Mouse (Mus musculus): ENCODE results near the gene Fam110a.

Fam110a gene

GRCm38 (mm10) chr2:151941269-151941668 is 38.8 kb downstream of the Fam110a start:
- peak; percentile 57 to 83 for DNase-seq (ENCODE audit: inconsistent age in 2 of 2, low spot score in 1 of 2)

DNA sequence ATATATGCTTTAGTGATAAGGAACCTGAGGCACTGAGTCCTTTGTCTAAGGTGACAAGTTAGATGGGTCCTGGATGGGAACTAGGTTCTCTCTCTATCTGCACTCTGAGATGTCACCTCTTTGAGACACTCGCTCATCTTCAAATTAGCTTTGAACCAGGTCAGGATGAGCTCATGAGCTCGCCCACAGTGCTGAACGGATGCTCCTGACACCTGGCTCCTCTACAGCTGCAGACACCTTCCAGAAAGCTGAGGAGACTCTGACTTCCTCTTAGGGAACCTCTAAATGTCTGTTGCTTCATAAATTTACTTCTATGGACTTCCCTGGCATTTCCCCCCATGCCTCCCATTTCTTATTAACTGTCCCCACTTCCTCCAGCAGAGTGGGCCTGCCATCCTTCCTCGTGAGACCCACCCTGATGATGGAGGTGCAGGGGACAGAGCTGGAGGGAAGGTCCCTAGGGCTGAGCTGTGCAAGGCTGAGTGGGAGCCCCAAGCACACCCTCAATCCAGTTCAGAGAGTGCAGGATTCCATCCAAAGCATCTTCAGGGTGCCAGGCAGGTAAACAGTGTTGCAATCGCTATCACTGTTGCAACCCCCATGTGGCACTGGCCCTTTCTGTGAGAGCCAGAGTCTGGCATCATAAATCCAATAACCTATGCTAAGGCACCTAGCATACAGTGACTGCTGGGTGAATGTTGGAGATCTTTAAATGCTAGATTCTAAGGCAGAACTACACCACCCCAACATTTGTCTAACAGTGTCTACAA is 40.2 kb downstream of the Fam110a start:
- no peak for DNase-seq (ENCODE audit: inconsistent age in 2 of 2, low spot score in 1 of 2)

DNA sequence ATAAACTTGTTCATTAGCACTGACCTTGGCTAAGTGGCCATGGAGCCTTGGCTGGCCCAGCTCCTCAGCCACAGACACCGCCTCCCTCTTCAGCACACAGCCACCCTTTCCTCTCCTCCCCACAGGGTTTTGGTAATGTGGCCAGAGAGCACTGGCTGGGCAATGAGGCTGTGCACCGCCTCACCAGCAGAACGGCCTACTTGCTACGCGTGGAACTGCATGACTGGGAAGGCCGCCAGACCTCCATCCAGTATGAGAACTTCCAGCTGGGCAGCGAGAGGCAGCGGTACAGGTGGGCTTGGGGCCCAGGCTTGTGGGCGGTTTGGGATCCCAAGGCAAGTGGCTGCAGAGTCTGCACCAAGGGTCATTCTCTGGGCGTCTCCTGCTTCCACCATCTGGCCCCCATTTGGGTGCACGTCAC is 41.2 kb downstream of the Fam110a start:
- DNase-seq (ENCODE audit: inconsistent age in 2 of 2, low spot score in 1 of 2) = no peak

DNA sequence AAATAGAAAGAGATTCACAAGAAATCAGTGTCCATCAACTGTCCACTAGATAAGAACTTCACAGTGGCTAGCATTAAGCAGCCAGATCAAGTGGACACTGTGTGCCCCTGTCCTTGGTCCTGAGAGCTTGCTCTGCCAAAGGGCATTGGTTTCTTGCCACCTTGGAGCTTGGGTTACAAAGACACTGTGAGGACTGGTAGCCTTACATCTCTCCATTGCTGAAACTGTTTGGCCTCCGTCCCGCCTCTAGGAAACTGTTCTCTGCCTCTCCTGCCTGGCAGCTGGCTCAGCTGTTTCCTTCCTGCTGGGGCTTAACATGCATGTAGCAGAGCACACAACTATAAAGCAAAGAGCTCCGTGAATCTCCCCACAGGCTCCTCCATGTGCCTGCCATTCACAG is 42.1 kb downstream of the Fam110a start:
- DNase-seq (ENCODE audit: inconsistent age in 2 of 2, low spot score in 1 of 2) = peak; percentile 28 to 81

- DNase-seq (ENCODE audit: inconsistent age in 2 of 2, low spot score in 1 of 2) = peak; percentile 78 to 96
Measured at GRCm38 (mm10) chr2:151930389-151931074, 49.5 kb downstream of the Fam110a start.

GRCm38 (mm10) chr2:151927103-151927502 is 52.9 kb downstream of the Fam110a start:
- no peak for DNase-seq (ENCODE audit: inconsistent age in 2 of 2, low spot score in 1 of 2)

DNA sequence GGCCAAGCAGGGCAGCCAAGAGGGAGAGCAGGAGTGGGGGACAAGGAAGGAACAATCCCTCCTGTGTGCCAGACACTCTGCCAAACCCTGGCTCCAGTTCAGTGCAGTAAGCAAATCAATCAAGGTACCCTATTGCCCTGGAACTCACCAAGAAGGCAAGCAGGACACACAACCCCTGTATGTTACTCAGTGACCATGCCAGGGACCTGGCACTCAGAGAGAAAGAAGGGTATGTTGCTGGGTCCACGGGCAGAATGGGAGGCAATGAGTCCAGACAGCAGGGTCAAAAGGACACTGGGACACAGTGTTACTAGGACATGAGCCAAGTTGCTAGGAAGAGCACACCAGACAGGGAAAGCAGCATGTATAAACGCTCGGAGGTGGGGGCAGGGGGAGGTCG is 54.3 kb downstream of the Fam110a start:
- DNase-seq (ENCODE audit: inconsistent age in 2 of 2, low spot score in 1 of 2) = no peak

DNA sequence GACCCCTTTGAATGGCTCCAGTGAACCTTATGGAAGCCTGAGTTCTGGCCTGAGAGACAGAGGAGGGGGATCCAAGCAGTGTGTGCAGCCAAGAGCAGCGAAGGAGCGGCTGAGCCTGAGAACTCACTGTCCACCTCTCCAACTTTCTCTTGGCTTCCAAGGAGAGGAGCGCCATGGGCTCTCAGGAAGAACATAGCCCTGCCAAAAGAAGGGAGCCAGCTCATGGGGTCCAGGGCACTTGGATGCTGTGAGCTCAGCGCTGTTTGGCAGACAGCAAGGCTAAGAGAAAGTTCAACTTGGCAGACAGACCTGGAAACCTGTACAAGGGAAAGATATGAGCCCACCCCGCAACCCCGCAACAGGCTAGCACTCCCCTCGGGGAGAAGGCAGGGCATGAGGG is 55.7 kb downstream of the Fam110a start:
- DNase-seq (ENCODE audit: inconsistent age in 2 of 2, low spot score in 1 of 2) = no peak

GRCm38 (mm10) chr2:151921596-151921995 is 58.4 kb downstream of the Fam110a start:
- DNase-seq (ENCODE audit: inconsistent age in 2 of 2, low spot score in 1 of 2) = no peak

DNA sequence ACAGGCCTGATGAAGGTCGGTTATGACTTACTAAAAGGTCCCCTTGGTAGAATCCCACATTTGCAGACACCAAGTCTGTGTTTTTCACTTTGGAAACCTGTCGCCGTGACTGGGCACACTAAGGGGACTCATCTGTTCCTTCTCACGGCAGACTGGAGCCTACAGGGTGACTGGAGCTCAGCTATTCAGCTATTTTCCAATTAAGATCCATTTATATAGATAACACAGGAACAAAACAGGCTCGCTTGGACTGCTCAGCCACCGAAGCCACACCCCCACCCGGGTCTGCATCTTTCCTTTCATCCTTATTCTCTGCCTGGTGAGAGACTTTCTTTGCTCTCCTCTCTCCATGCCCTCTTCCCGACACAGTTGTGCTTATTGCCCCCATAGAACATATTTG is 59.0 kb downstream of the Fam110a start:
- DNase-seq (ENCODE audit: inconsistent age in 2 of 2, low spot score in 1 of 2) = no peak

Measured in adrenal gland, adult (tissue).